Mouse (Mus musculus): Measurements from ENCODE around the gene Enpp6.

GRCm38 (mm10) chr8:47067121-47067520 is 80.4 kb downstream of the Enpp6 start:
- TF ChIP-seq POLR2A (IDR thresholded peaks at IDR 0.05; ENCODE audit: insufficient read length, low read depth) (no peak), MYOD1 (IDR thresholded peaks at IDR 0.05; ENCODE audit: control insufficient read depth in 1 of 3, insufficient read length in 2 of 3, low read depth in 2 of 3) (no peak), REST (IDR thresholded peaks at IDR 0.05; ENCODE audit: insufficient read depth, insufficient read length) (no peak), SRF (IDR thresholded peaks at IDR 0.05; ENCODE audit: control insufficient read depth, insufficient read length, low read depth) (no peak), TCF12 (IDR thresholded peaks at IDR 0.05; ENCODE audit: insufficient read depth, poor library complexity, severe bottlenecking) (no peak), MYOG (IDR thresholded peaks at IDR 0.05; ENCODE audit: control insufficient read depth in 1 of 3, insufficient read depth in 1 of 3, insufficient read length in 2 of 3, low read depth in 2 of 3) (no peak), E2F4 (IDR thresholded peaks at IDR 0.05; ENCODE audit: insufficient read depth) (no peak), MAX (IDR thresholded peaks at IDR 0.05; ENCODE audit: low read depth) (no peak), POLR2AphosphoS2 (IDR thresholded peaks at IDR 0.05; ENCODE audit: insufficient read length, low read depth) (no peak), USF1 (IDR thresholded peaks at IDR 0.05; ENCODE audit: low read depth) (no peak)

Measured in myocyte (in vitro differentiated cells).